Mouse (Mus musculus) kidney, adult 2 months (tissue): ENCODE data around the gene H2al1n.
"Not testable (repeated sequence)": the region's sequence is repeated elsewhere in the genome, so short reads cannot be mapped to it uniquely, and the experiment has no call there.

Experiments
- CTCF ChIP-seq: fragments of 200-500 bp; conservative IDR thresholded peaks from 2 replicates; pipeline ENCODE4 v1.5.1; 2011; ENCODE audit warnings: low read depth, mild to moderate bottlenecking, control low read depth, low read length, moderate library complexity, mixed read lengths; ENCODE audit not compliant: insufficient read depth, insufficient read length
- POLR2A ChIP-seq: fragments of 200-500 bp; IDR thresholded peaks from one replicate; pipeline ENCODE4 v1.6.1; 2011; ENCODE audit warnings: low read depth, low read length, control low read depth

DNA sequence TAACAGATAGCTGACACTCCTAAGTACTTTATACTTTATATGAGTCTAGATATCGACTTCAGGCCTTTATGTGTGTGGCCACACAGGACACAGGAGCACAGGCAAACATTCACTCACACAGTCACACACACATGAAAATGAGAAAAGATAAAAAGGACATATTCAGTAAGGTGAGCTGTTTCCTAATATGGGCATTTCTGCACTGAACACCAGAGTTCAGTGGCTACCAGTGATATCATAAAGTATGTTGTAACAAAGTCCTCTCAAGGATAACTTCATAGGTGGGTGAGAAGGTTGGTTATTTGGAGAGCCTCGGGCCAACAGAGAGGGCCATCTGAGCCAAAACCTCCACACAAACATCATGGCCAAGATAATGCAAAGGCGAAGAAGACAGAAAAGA is at the start of gene H2al1n:
- not testable (repeated sequence) for TF ChIP-seq CTCF, POLR2A
